ENCODE assay signal across 22 mouse cellular contexts in the genomic region with DNA sequence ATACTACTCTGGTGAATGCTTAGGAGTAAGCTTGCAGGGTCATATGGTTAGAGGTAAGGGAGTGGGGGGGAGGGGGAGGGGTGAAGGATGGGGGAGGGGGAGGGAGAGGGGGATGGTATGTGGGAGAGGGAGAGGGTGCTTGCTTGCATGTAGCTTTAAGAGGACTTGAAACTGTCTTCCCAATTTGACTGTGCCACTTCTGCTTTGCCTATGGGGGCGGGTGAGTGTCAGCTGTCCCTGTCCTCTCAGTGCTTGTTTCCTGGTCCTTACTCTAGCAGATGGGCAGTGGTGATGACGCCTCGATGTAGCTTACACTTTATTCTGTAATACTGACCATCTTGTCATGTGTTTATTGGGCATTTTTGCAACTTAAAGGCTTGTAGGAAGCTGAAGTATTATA. TPM values are rescaled to one million over a fixed set of nuclear protein-coding genes. Genes with fewer than 3 reads are reported as not detected.
DNase-seq lines count a peak whose midpoint lies in the region; ATAC-seq and TF ChIP-seq lines count a peak whose summit lies in the region.
"Had no signal": no experiment of that assay in that cellular context is flagged by ENCODE, and none has a peak within 500 bp of the region (broad histone marks: within the 10 kb centered on the region; RNA-seq: fewer than 3 reads in every experiment).

No protein-coding gene starts in this region.

- H3K9me3 ChIP-seq in heart, embryonic 13.5 days, result no peaks in the 10 kb centered on the region
- no peaks in the 10 kb centered on the region for H3K9me3 ChIP-seq in liver, embryonic 14.5 days (ENCODE audit: control insufficient read depth, low read length)
- H3K9me3 ChIP-seq in stomach, postnatal 0 days (ENCODE audit: control insufficient read depth, low read length), result no peaks in the 10 kb centered on the region
- H3K9me3 ChIP-seq: forebrain, embryonic 15.5 days; heart, embryonic 15.5 days; limb, embryonic 15.5 days; midbrain, embryonic 15.5 days; neural tube, embryonic 12.5 days; stomach, embryonic 15.5 days had no signal

- no peaks in the 10 kb centered on the region for H3K36me3 ChIP-seq in heart, embryonic 13.5 days
- H3K36me3 ChIP-seq in liver, embryonic 14.5 days (replicated peaks; ENCODE audit: control insufficient read depth, insufficient read depth, low read depth), result no peaks in the 10 kb centered on the region
- no peaks in the 10 kb centered on the region for H3K36me3 ChIP-seq in stomach, postnatal 0 days (ENCODE audit: control insufficient read depth, insufficient read depth, low read length)
- H3K36me3 ChIP-seq: forebrain, embryonic 15.5 days; heart, embryonic 15.5 days; limb, embryonic 15.5 days; midbrain, embryonic 15.5 days; neural tube, embryonic 12.5 days; stomach, embryonic 15.5 days had no signal

- no peak for DNase-seq in heart, postnatal 36 days
- peak; percentile 66 to 70 for DNase-seq in spleen, postnatal 36 days (ENCODE audit: low spot score in 2 of 2)
- no peak for DNase-seq in spleen, adult 12 weeks (ENCODE audit: low spot score)
- DNase-seq in liver, embryonic 14.5 days (ENCODE audit: low read depth in 3 of 3, low spot score in 3 of 3), result no peak
- DNase-seq in stomach, postnatal 0 days (ENCODE audit: low spot score), result no peak
- no peak for DNase-seq in yolk sac, embryonic 10.5 days (ENCODE audit: low spot score)
- no peak for DNase-seq in thymus, postnatal 0 days (ENCODE audit: low spot score)
- DNase-seq: cerebellum, postnatal 25 days; gastrocnemius, adult 2 months; thymus, postnatal 36 days had no signal

- ATAC-seq in heart, embryonic 13.5 days (ENCODE audit: extremely low read depth, insufficient number of reproducible peaks, low FRiP score, low TSS enrichment), result no peak
- ATAC-seq in liver, embryonic 14.5 days (ENCODE audit: insufficient read depth), result peak; percentile 29; the same call in 1 of the 2 replicates
- ATAC-seq in stomach, postnatal 0 days (ENCODE audit: low FRiP score, low TSS enrichment), result peak; percentile 18; the same call in 1 of the 2 replicates
- ATAC-seq: CD4-positive, CD25-positive, alpha-beta regulatory T cell, adult 4 months; forebrain, embryonic 15.5 days; midbrain, embryonic 15.5 days; Patski had no signal

- intact Hi-C loops in heart, postnatal 36 days (cut with DNase I), result no loop called here

- H3K4me1 ChIP-seq in heart, embryonic 13.5 days, result peaks cover 14% of the 10 kb centered on the region
- peaks cover 63 to 69% of the 10 kb centered on the region in 2 experiments for H3K4me1 ChIP-seq in liver, embryonic 14.5 days (replicated peaks; ENCODE audit: control insufficient read depth in 2 of 2, insufficient read depth in 2 of 2, low read length in 1 of 2)
- no peaks in the 10 kb centered on the region for H3K4me1 ChIP-seq in stomach, postnatal 0 days (replicated peaks; ENCODE audit: control insufficient read depth, insufficient read depth)
- H3K4me1 ChIP-seq: forebrain, embryonic 15.5 days; limb, embryonic 15.5 days; midbrain, embryonic 15.5 days; neural tube, embryonic 12.5 days; stomach, embryonic 15.5 days had no signal

- TF ChIP-seq CTCF in liver, embryonic 14.5 days (IDR thresholded peaks at IDR 0.05; ENCODE audit: low read depth), result no peak
- no peak for TF ChIP-seq CTCF in stomach, postnatal 0 days (IDR thresholded peaks at IDR 0.05; ENCODE audit: low read depth)

- no peak overlapping the region for H3K4me3 ChIP-seq in heart, embryonic 13.5 days
- peak overlapping the region; percentile 36 to 43 for H3K4me3 ChIP-seq in liver, embryonic 14.5 days (ENCODE audit: insufficient read depth in 1 of 2, low read depth in 2 of 2, low read length in 2 of 2)
- H3K4me3 ChIP-seq in stomach, postnatal 0 days (ENCODE audit: low read depth, low read length), result no peak overlapping the region
- H3K4me3 ChIP-seq: forebrain, embryonic 15.5 days; gastrocnemius, adult 2 months; heart, embryonic 15.5 days; limb, embryonic 15.5 days; midbrain, embryonic 15.5 days; neural tube, embryonic 12.5 days; stomach, embryonic 15.5 days had no signal

- no peak for TF ChIP-seq EP300 in liver, embryonic 14.5 days (IDR thresholded peaks at IDR 0.05; ENCODE audit: low read depth)
- no peak for TF ChIP-seq EP300 in stomach, postnatal 0 days (optimal IDR thresholded peaks at IDR 0.05)

- peak overlapping the region; percentile 26 for H3K4me2 ChIP-seq in heart, embryonic 13.5 days
- H3K4me2 ChIP-seq in liver, embryonic 14.5 days (ENCODE audit: low read depth), result peak overlapping the region; percentile 73
- no peak overlapping the region for H3K4me2 ChIP-seq in stomach, postnatal 0 days (replicated peaks; ENCODE audit: low read depth)
- H3K4me2 ChIP-seq: forebrain, embryonic 15.5 days; heart, embryonic 15.5 days; limb, embryonic 15.5 days; midbrain, embryonic 15.5 days; neural tube, embryonic 12.5 days; stomach, embryonic 15.5 days had no signal

- 86% methylated on average over 3 of the region's 3 CpGs for WGBS in heart, embryonic 13.5 days
- 28% methylated on average over 3 of the region's 3 CpGs for WGBS in liver, embryonic 14.5 days (ENCODE audit: insufficient replicate concordance)
- WGBS in stomach, postnatal 0 days, result 86% methylated on average over 3 of the region's 3 CpGs

- no peak overlapping the region for H3K27ac ChIP-seq in heart, embryonic 13.5 days (replicated peaks)
- H3K27ac ChIP-seq in liver, embryonic 14.5 days, result peak overlapping the region; percentile 93
- H3K27ac ChIP-seq in stomach, postnatal 0 days (replicated peaks), result no peak overlapping the region
- H3K27ac ChIP-seq: forebrain, embryonic 15.5 days; heart, embryonic 15.5 days; limb, embryonic 15.5 days; midbrain, embryonic 15.5 days; neural tube, embryonic 12.5 days; stomach, embryonic 15.5 days had no signal

- H3K27me3 ChIP-seq in heart, embryonic 13.5 days (replicated peaks), result no peaks in the 10 kb centered on the region
- H3K27me3 ChIP-seq in liver, embryonic 14.5 days (ENCODE audit: control insufficient read depth, insufficient read depth, low read length), result no peaks in the 10 kb centered on the region
- no peaks in the 10 kb centered on the region for H3K27me3 ChIP-seq in stomach, postnatal 0 days (ENCODE audit: control insufficient read depth, insufficient read depth, low read length)
- H3K27me3 ChIP-seq: forebrain, embryonic 15.5 days; heart, embryonic 15.5 days; limb, embryonic 15.5 days; midbrain, embryonic 15.5 days; neural tube, embryonic 12.5 days; Patski; stomach, embryonic 15.5 days had no signal

- H3K9ac ChIP-seq in heart, embryonic 13.5 days, result no peak overlapping the region
- peak overlapping the region; percentile 44 for H3K9ac ChIP-seq in liver, embryonic 14.5 days (replicated peaks)
- no peak overlapping the region for H3K9ac ChIP-seq in stomach, postnatal 0 days (ENCODE audit: low read length)
- H3K9ac ChIP-seq: forebrain, embryonic 15.5 days; heart, embryonic 15.5 days; limb, embryonic 15.5 days; midbrain, embryonic 15.5 days; neural tube, embryonic 12.5 days; stomach, embryonic 15.5 days had no signal

RNA-seq across cellular contexts. Expression of gene Eif5b, which starts 14.3 kb away (rescaled TPM):
- 18.0 and 19.6 TPM in 2 replicates for polyA plus RNA-seq in heart, embryonic 13.5 days (2015; fragmentation: Nextera tagmentation; extraction: Ambion mirVana)
- total RNA-seq in heart, postnatal 36 days (2021), result 10 to 100 TPM; 46.6 to 47.1 TPM
- polyA plus RNA-seq in liver, embryonic 14.5 days (2012; rRNA removed), result 16.8 and 23.9 TPM in 2 replicates
- 14.0 and 16.2 TPM in 2 replicates for polyA plus RNA-seq in liver, embryonic 14.5 days (2014; fragmentation: Nextera tagmentation; extraction: Ambion mirVana)
- 15.6 and 17.7 TPM in 2 replicates for polyA plus RNA-seq in stomach, postnatal 0 days (2015; fragmentation: Nextera tagmentation; extraction: Ambion mirVana)
- 21.6 and 23.7 TPM in 2 replicates for polyA plus RNA-seq in thymus, postnatal 0 days (2015; fragmentation: Nextera tagmentation; extraction: Ambion mirVana)

RNA-seq across cellular contexts. Expression of gene Txndc9, which starts 14.4 kb away (rescaled TPM):
- polyA plus RNA-seq in heart, embryonic 13.5 days (2015; fragmentation: Nextera tagmentation; extraction: Ambion mirVana), result 107 and 115 TPM in 2 replicates
- total RNA-seq in heart, postnatal 36 days (2021), result 10 to 100 TPM; 46.8 to 54.5 TPM
- polyA plus RNA-seq in liver, embryonic 14.5 days (2012; rRNA removed), result 9.7 and 20.5 TPM in 2 replicates
- 59.1 and 65.9 TPM in 2 replicates for polyA plus RNA-seq in liver, embryonic 14.5 days (2014; fragmentation: Nextera tagmentation; extraction: Ambion mirVana)
- 116 and 119 TPM in 2 replicates for polyA plus RNA-seq in stomach, postnatal 0 days (2015; fragmentation: Nextera tagmentation; extraction: Ambion mirVana)
- polyA plus RNA-seq in thymus, postnatal 0 days (2015; fragmentation: Nextera tagmentation; extraction: Ambion mirVana), result 149 and 150 TPM in 2 replicates

RNA-seq across cellular contexts. Expression of gene Lyg1, which starts 54.5 kb away (rescaled TPM):
- not detected in 2 replicates for polyA plus RNA-seq in heart, embryonic 13.5 days (2015; fragmentation: Nextera tagmentation; extraction: Ambion mirVana)
- total RNA-seq in heart, postnatal 36 days (2021), result not detected
- not detected in 2 replicates for polyA plus RNA-seq in liver, embryonic 14.5 days (2012; rRNA removed)
- not detected in 2 replicates for polyA plus RNA-seq in liver, embryonic 14.5 days (2014; fragmentation: Nextera tagmentation; extraction: Ambion mirVana)
- 298 and 319 TPM in 2 replicates for polyA plus RNA-seq in stomach, postnatal 0 days (2015; fragmentation: Nextera tagmentation; extraction: Ambion mirVana)
- polyA plus RNA-seq in thymus, postnatal 0 days (2015; fragmentation: Nextera tagmentation; extraction: Ambion mirVana), result 0.30 and 0.59 TPM in 2 replicates
- total RNA-seq: gastrocnemius, adult 2 months; left cerebral cortex, adult 18-20 months had no signal
- polyA plus RNA-seq: CD4-positive, CD25-positive, alpha-beta regulatory T cell, adult 4 months; embryonic facial prominence, embryonic 14.5 days; forebrain, embryonic 15.5 days; heart, embryonic 15.5 days; kidney, embryonic 16.5 days; limb, embryonic 15.5 days; midbrain, embryonic 15.5 days; neural tube, embryonic 12.5 days; Patski; stomach, embryonic 15.5 days had no signal

Comparison
In these comparisons a context has a peak if more than half of its experiments do, and no peak if none do; other contexts are left out.
1. DNase-seq: peak in spleen, postnatal 36 days (2 of 2); none in heart, postnatal 36 days (0 of 2), spleen, adult 12 weeks (single experiment), liver, embryonic 14.5 days (0 of 3), stomach, postnatal 0 days (single experiment), yolk sac, embryonic 10.5 days (single experiment) and thymus, postnatal 0 days (single experiment).
2. H3K4me3 ChIP-seq: peak in liver, embryonic 14.5 days (2 of 2); none in heart, embryonic 13.5 days (single experiment) and stomach, postnatal 0 days (single experiment).
3. RNA of gene Lyg1, which starts 54.5 kb away (polyA plus RNA-seq): 298 to 319 TPM in stomach, postnatal 0 days; 0.30 to 0.59 TPM in thymus, postnatal 0 days, not detected in heart, embryonic 13.5 days and not detected in liver, embryonic 14.5 days; every median in the first group is over 100 times any median in the second.